Mouse (Mus musculus) megakaryocyte, embryonic 14.5 days (primary cell): ENCODE results near the gene Yif1a. TPM values are rescaled to one million over a fixed set of nuclear protein-coding genes. Genes with fewer than 3 reads are reported as not detected.

Experiments
- H3K27me3 ChIP-seq: replicated peaks from 2 replicates; pipeline ENCODE3; 2012; ENCODE audit warnings: inconsistent platforms
- H3K36me3 ChIP-seq: replicated peaks from 2 replicates; pipeline ENCODE3; 2012; ENCODE audit warnings: low read length, inconsistent platforms, mixed read lengths
- H3K4me1 ChIP-seq: 2 replicates; pipeline ENCODE4 v1.6.1; 2012; ENCODE audit warnings: inconsistent platforms
- H3K4me3 ChIP-seq: replicated peaks from 2 replicates; pipeline ENCODE3; 2012; ENCODE audit warnings: moderate library complexity, mild to moderate bottlenecking, inconsistent platforms
- H3K9me3 ChIP-seq: 2 replicates; pipeline ENCODE4 v1.6.1; 2012; ENCODE audit warnings: inconsistent platforms
- FLI1 ChIP-seq: IDR thresholded peaks from 2 replicates; pipeline ENCODE4 v1.6.1; 2012; ENCODE audit warnings: low read length, inconsistent platforms, mixed read lengths
- GATA1 ChIP-seq: IDR thresholded peaks from 3 replicates; pipeline ENCODE4 v1.6.1; 2012; ENCODE audit warnings: mixed read lengths, low read length, inconsistent platforms, borderline replicate concordance
- polyA plus RNA-seq: library from polyadenylated mRNA; stranded (reverse); fragments of >175 nt; gene quantifications from 2 replicates; pipeline ENCODE4 v1.2.3, GENCODE M21; 2012; ENCODE audit warnings: low replicate concordance; ENCODE audit not compliant: insufficient read depth

The Yif1a gene
- polyA plus RNA-seq, 1 experiment: 25.6 TPM

GRCm38 (mm10) chr19:5097521-5098362 is 9.4 kb downstream of the Yif1a start:
- H3K27me3 ChIP-seq: peaks cover 33% of the 10 kb centered on the region
- no peaks in the 10 kb centered on the region for H3K9me3 ChIP-seq
- no peak for TF ChIP-seq FLI1
- TF ChIP-seq GATA1: no peak
- peaks cover 87% of the 10 kb centered on the region for H3K4me1 ChIP-seq
- peak overlapping the region; percentile 88 for H3K4me3 ChIP-seq
- H3K36me3 ChIP-seq: peaks cover 53% of the 10 kb centered on the region

GRCm38 (mm10) chr19:5098363-5099143 is 10.2 kb downstream of the Yif1a start, which contains the start of gene Cnih2:
TSS of gene Cnih2 (minus strand) at chr19:5098521.
- Histone ChIP-seq H3K9me3 (no peaks in the 10 kb centered on the region), H3K36me3 (peaks cover 53% of the 10 kb centered on the region), H3K4me3 (peak within 1 kb of the TSS; percentile 88), H3K4me1 (peaks cover 89% of the 10 kb centered on the region), H3K27me3 (peaks cover 33% of the 10 kb centered on the region)
- TF ChIP-seq FLI1 (no peak), GATA1 (no peak)

GRCm38 (mm10) chr19:5106074-5106473 is 17.7 kb downstream of the Yif1a start:
- no peaks in the 10 kb centered on the region for H3K9me3 ChIP-seq
- no peaks in the 10 kb centered on the region for H3K27me3 ChIP-seq
- peaks cover 66% of the 10 kb centered on the region for H3K36me3 ChIP-seq
- TF ChIP-seq GATA1 (no peak), FLI1 (no peak)
- peaks cover 65% of the 10 kb centered on the region for H3K4me1 ChIP-seq
- peak overlapping the region; percentile 96 for H3K4me3 ChIP-seq

- no peak for TF ChIP-seq GATA1
- no peak for TF ChIP-seq FLI1
- no peaks in the 10 kb centered on the region for H3K9me3 ChIP-seq
- H3K36me3 ChIP-seq: peaks cover 66% of the 10 kb centered on the region
- H3K4me1 ChIP-seq: peaks cover 62% of the 10 kb centered on the region
- peak within 1 kb of the TSS; percentile 96 for H3K4me3 ChIP-seq
- H3K27me3 ChIP-seq: peaks cover 1% of the 10 kb centered on the region
Measured at GRCm38 (mm10) chr19:5106731-5107191, 18.4 kb downstream of the Yif1a start, which contains the start of gene Rab1b. TSS of gene Rab1b (minus strand) at chr19:5107072.

GRCm38 (mm10) chr19:5107556-5108270 is 19.4 kb downstream of the Yif1a start:
- TF ChIP-seq GATA1: no peak
- TF ChIP-seq FLI1: no peak
- Histone ChIP-seq H3K27me3 (peaks cover 1% of the 10 kb centered on the region), H3K4me1 (peaks cover 52% of the 10 kb centered on the region), H3K36me3 (peaks cover 63% of the 10 kb centered on the region), H3K4me3 (peak overlapping the region; percentile 96), H3K9me3 (no peaks in the 10 kb centered on the region)

GRCm38 (mm10) chr19:5108271-5108575 is 19.9 kb downstream of the Yif1a start:
- H3K36me3 ChIP-seq: peaks cover 60% of the 10 kb centered on the region
- peaks cover 47% of the 10 kb centered on the region for H3K4me1 ChIP-seq
- no peak overlapping the region for H3K4me3 ChIP-seq
- H3K9me3 ChIP-seq: no peaks in the 10 kb centered on the region
- H3K27me3 ChIP-seq: peaks cover 1% of the 10 kb centered on the region
- no peak for TF ChIP-seq FLI1
- TF ChIP-seq GATA1: no peak

- Histone ChIP-seq H3K27me3 (peaks cover 1% of the 10 kb centered on the region), H3K4me1 (peaks cover 44% of the 10 kb centered on the region), H3K36me3 (peaks cover 57% of the 10 kb centered on the region), H3K9me3 (no peaks in the 10 kb centered on the region), H3K4me3 (no peak overlapping the region)
- no peak for TF ChIP-seq GATA1
- TF ChIP-seq FLI1: no peak
Measured at GRCm38 (mm10) chr19:5108702-5109101, 20.4 kb downstream of the Yif1a start.

GRCm38 (mm10) chr19:5109659-5110453 is 21.5 kb downstream of the Yif1a start:
- H3K4me3 ChIP-seq: no peak overlapping the region
- peaks cover 37% of the 10 kb centered on the region for H3K4me1 ChIP-seq
- no peaks in the 10 kb centered on the region for H3K9me3 ChIP-seq
- H3K36me3 ChIP-seq: peaks cover 49% of the 10 kb centered on the region
- TF ChIP-seq FLI1 (no peak), GATA1 (no peak)
- peaks cover 4% of the 10 kb centered on the region for H3K27me3 ChIP-seq

- Histone ChIP-seq H3K36me3 (peaks cover 44% of the 10 kb centered on the region), H3K27me3 (peaks cover 21% of the 10 kb centered on the region), H3K4me3 (no peak overlapping the region), H3K9me3 (no peaks in the 10 kb centered on the region), H3K4me1 (peaks cover 24% of the 10 kb centered on the region)
- TF ChIP-seq FLI1: no peak
- TF ChIP-seq GATA1: no peak
Measured at GRCm38 (mm10) chr19:5113783-5114182, 25.4 kb downstream of the Yif1a start.
